Mouse (Mus musculus) right cerebral cortex, postnatal 4 days (tissue): ENCODE data around the gene Fosb.

Experiments used
- DNase-seq: peaks from one replicate; pipeline ENCODE4 v3.0.0-alpha.2; 2022

Gene Fosb

GRCm38 (mm10) chr7:19309884-19310641 lies at the start of gene Fosb:
Gene Fosb (minus strand): TSS chr7:19310051.
- peak; percentile 96 for DNase-seq

- DNase-seq: peak; percentile 88
Measured at GRCm38 (mm10) chr7:19359299-19359891, 49.5 kb upstream of the Fosb start, which contains the start of the genes Cd3eap and Ppp1r13l. Gene Cd3eap (minus strand): TSS chr7:19359483. Gene Ppp1r13l (plus strand): TSS chr7:19359749.

DNA sequence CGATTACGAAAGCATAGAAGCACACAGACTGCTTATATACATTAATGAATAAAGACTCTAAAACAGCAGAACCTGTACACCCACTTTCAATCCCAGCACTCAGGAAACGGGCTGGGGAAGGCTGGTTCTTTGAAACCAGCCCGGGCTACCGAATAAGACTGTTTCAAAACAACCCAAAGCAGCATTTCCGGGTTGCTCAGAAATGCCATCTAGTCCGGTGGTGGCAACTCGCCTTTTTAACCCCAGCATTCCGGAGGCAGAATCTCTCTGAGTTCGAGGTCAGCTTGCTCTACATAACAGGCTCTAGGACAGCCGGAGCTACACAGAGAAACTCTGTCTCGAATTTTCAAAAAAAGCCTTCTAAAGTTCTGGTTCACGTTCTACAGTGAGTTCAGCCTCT lies 48.8 kb upstream of the Fosb start:
- DNase-seq: no peak

DNA sequence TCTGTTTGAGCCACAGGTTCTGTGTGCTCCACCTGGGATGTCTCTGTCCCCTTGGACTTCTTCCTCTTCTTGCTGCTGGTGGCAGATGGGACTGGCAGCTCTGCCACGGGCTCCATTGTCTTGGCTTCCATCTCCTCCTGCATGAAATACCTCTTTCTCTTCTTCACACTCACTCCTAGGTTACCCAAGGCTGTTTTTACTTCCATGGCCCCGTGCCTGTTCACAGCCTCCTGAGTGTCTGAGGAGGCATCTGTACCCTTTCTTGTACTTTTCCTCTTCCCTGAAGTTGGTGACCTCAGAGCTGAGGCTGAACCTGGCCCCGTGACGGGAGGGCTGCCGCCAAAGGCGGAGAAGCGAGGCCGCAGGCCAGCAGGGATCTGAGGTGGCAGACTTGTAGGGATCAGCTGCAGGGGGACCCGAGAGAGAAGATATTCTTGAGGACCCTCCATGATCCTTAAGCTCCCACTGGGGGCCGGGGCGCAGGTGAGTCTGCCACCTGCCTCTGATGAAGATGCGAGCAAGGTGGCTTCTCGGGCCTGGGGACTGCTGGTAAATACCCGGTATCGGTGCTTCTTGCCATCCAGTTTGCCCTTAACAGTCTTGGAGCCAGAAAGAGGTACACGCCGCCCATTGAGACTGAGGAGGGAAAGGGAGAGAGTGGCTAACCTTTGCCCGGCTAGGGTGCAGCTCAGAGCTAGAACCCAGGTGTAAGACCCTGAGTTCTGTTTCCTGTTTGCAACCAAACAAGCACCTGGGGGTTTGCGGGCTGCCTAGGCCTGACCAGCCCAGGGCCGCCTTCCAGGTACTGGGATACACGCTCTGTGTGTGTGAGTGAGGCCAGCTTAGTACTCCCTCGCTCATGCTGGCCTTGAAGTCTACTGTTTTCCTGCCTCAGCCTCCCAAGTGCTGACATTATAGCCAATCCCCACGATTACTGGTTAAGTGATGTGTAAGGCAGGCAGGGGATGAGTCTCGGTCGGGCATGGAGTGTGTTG lies 47.8 kb upstream of the Fosb start:
- DNase-seq: no peak

GRCm38 (mm10) chr7:19356311-19356710 lies 46.5 kb upstream of the Fosb start:
- DNase-seq: no peak

- DNase-seq: no peak
Measured at GRCm38 (mm10) chr7:19354991-19355390, 45.1 kb upstream of the Fosb start.

DNA sequence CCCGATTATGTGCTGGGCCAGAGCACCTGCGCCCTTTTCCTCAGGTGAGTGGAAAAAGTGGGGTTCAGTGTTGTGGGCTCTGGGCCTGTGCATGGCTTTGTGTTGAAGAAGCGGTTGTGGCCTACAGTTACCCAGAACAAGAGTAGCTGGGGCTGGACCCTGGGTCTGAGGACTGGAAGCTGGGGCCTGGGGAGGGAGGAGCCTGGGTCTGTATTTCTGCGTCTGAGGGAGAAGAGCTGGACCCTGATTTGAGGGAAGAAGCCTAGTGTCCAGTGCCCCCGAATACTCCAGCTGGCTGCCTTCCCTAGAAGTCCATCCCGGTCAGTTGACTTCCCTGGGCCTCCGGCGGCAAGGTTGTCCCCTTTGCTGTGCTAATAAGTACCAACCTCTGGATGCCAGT lies 40.4 kb upstream of the Fosb start:
- DNase-seq: no peak

GRCm38 (mm10) chr7:19349188-19349915 lies 39.5 kb upstream of the Fosb start:
- no peak for DNase-seq

- peak; percentile 90 for DNase-seq
Measured at GRCm38 (mm10) chr7:19344938-19345471, 35.2 kb upstream of the Fosb start.

- no peak for DNase-seq
Measured at GRCm38 (mm10) chr7:19344237-19344847, 34.5 kb upstream of the Fosb start, which contains the start of gene Ercc1. Gene Ercc1 (plus strand): TSS chr7:19344778.

- DNase-seq: peak; percentile 71
Measured at GRCm38 (mm10) chr7:19343210-19343808, 33.5 kb upstream of the Fosb start.

DNA sequence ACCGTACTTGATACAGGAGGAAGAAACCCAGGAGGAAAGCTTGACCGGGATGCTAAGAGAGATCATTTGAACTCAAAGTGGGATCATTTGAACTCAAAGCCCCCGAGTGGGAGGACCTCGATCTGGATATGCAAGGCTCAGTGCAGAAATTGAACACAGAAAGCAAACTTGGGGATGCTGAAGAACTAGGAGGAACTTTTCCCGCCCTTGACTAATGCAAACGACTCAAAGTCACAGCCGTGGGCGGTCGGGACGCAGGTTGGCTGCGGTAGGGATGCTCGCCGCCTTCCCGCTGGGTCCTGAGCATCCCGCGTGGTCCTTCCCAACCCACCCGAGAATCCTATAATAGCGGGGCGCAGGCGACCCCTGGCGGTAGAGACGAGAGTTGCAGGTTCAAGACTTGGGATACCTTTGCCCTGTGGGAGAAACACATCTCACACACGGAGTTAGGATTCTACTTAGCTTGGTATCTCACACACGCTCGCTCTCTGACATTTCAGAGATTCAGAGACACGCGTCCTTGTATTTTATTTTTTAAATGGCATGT lies 32.7 kb upstream of the Fosb start:
- peak; percentile 90 for DNase-seq

DNA sequence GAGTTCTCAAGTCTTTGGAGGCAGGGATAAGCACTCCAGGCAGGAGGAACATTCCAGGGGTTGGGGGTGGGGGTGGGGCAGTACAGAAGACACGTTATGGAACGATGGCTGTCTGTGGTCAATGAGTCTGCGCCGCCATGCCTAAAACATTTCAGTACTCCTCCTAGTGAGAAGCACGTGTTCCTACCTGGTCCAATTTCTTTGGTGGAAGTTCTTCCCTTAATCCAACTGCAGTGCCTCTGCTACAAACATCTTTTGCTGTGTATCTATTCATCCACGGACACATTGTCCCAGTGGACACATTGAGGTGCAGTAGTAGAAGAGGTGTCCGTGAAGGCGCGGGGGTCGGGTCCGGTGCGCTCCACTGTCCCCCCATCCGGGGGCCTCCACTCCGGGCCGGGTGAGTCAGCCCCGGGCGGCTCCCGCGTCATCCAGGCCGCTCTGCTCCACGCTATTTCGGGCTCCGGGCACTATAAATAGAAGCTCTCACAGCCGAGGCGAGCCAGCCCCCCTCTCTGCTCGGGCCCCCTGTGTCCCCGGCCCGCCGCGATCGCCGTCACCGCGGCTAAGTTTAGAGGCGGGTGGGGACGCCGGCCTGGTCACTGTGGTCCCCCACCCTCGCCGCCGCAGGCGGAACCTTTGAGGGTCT lies 32.0 kb upstream of the Fosb start:
- peak; percentile 42 for DNase-seq

GRCm38 (mm10) chr7:19341250-19341649 lies 31.4 kb upstream of the Fosb start:
- no peak for DNase-seq

GRCm38 (mm10) chr7:19338596-19338995 lies 28.7 kb upstream of the Fosb start:
- DNase-seq: no peak

GRCm38 (mm10) chr7:19338060-19338459 lies 28.2 kb upstream of the Fosb start:
- DNase-seq: no peak

- DNase-seq: no peak
Measured at GRCm38 (mm10) chr7:19337122-19337521, 27.3 kb upstream of the Fosb start.

- no peak for DNase-seq
Measured at GRCm38 (mm10) chr7:19335583-19335982, 25.7 kb upstream of the Fosb start.

DNA sequence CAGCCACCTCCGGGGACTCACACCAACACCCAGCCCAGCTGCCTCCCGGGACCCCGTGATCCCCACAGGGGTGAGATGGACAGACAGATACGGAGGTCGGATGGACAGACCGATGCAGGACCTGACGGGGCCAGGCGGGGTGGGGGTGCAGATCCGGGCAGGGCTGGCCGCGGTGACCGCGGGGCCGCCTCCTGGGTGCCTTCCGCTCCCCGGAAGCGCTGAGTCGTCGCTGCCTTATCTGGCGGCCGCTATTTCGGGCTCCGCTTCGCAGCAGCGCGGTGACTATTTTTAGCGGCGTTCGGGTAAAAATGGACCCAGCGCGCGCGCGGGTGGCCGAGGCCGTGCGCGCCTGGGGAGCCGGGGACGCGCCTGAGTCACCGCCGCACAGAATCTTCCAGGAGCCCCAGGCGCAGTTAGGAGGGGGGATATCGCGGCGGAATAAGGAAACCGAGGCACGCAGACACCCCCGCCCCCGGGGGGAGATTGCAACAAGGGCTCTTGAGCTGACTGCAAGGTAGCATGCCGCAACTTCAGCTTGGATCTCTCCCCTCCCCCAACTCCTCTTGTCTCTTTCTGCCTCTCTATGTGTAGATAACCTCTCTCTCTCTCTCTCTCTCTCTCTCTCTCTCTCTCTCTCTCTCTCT lies 23.0 kb upstream of the Fosb start:
- peak; percentile 79 for DNase-seq

- no peak for DNase-seq
Measured at GRCm38 (mm10) chr7:19331910-19332309, 22.1 kb upstream of the Fosb start.
